Mouse (Mus musculus): ENCODE data around the gene Gm27021. TPM values are rescaled to one million over a fixed set of nuclear protein-coding genes. Genes with fewer than 3 reads are reported as not detected.

Gm27021 gene
- total and polyA plus RNA-seq, 3 experiments, result 0.21 to 0.54 TPM; not detected in 1

DNA sequence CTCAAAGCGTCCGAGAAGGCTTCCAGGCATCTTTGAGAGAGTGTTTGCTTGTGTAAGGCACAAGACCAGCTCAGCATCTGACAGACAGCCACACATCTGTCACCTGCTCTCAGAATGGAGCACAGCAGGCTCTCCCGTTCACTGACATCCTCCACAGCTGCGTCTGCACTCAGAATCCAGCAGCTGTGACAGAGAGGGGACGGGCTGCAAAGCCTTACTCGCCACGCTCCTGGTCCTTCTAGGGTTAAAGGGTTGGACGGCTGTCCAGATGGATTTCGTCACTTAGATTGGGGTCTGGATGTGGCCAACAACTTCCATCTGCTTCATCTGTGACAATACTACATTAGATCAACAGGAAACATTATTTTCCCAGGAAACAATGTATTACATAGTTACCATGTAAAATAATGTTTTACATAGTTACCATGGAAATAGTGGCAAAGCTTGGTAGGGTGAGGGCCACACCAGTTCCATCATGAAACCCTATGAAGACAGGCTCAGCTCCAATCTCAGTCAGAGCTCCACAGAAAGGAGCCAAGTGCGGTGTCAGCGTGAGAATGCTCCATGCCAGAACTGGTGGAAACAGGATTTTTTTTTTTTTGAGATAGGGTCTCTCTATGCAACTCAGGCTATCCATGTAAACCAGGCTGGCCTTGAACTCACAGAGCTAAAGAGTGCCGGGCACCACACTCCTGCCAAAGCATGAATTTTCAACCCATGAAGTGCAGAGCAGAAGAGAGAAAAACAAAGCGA, 28.7 kb upstream of the Gm27021 start:
- DNase-seq (ENCODE audit: low read depth, low spot score), result no peak
- Histone ChIP-seq H3K4me1 (ENCODE audit: control insufficient read depth in 1 of 2, insufficient read depth in 2 of 2, low read length in 2 of 2) (no peaks in the 10 kb centered on the region), H3K27ac (ENCODE audit: control insufficient read depth, low read depth, low read length) (no peak overlapping the region), H3K79me2 (ENCODE audit: control insufficient read depth, insufficient read depth, low read length, poor library complexity) (no peaks in the 10 kb centered on the region), H3K36me3 (ENCODE audit: control insufficient read depth in 1 of 2, insufficient read depth in 2 of 2, low read length in 2 of 2) (no peaks in the 10 kb centered on the region), H3K4me3 (ENCODE audit: control insufficient read depth in 1 of 2, insufficient read depth in 1 of 2, low read depth in 2 of 2, low read length in 2 of 2) (no peak overlapping the region), H3K9ac (ENCODE audit: control insufficient read depth, low read depth, low read length, poor library complexity, severe bottlenecking) (no peak overlapping the region), H3K27me3 (ENCODE audit: control insufficient read depth in 1 of 2, insufficient read depth in 2 of 2, low read length in 2 of 2) (no peaks in the 10 kb centered on the region), H3K9me3 (replicated peaks; ENCODE audit: insufficient read depth, low read length) (no peaks in the 10 kb centered on the region)
- TF ChIP-seq POLR2A (IDR thresholded peaks at IDR 0.05; ENCODE audit: control insufficient read depth in 1 of 2, insufficient read depth in 1 of 2, low read depth in 1 of 2, low read length in 2 of 2, poor library complexity in 1 of 2), result no peak
- no peak for TF ChIP-seq NRF1 (IDR thresholded peaks at IDR 0.05; ENCODE audit: insufficient read depth, low read depth, low read length, poor library complexity, severe bottlenecking)

DNA sequence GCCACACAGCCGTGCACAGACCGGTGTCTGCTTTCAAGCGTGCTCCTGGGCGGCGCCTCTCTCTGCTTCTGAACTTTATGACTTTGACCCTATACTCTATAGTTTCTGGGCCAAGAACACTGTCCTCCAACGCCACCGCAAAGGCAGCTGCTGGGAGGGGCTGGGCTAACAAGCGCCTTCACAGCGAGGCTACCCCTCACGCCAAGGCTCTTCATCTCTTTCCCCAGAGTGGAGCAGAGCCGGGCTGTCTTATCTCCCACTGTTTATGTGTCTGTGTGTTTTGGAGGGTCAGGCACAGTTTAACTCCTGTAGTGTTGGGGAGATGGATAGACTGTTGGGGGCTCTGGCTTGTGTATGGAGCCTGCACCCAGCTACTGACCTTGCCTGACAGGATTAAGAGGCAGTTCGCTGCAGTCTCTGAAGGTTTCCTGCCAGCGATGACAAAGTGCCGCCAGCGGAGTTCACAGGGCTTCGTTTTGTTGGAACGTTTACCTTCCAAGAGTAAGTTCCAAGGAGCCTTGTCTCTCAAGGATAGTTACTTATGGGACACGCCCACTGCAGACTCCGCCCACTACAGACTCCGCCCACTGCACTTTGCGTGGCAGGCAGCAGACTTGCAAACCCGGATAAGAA, 26.1 kb upstream of the Gm27021 start:
- H3K9me3 ChIP-seq (replicated peaks; ENCODE audit: insufficient read depth, low read length), result no peaks in the 10 kb centered on the region
- H3K27ac ChIP-seq (ENCODE audit: control insufficient read depth, low read depth, low read length), result no peak overlapping the region
- H3K9ac ChIP-seq (ENCODE audit: control insufficient read depth, low read depth, low read length, poor library complexity, severe bottlenecking), result no peak overlapping the region
- no peaks in the 10 kb centered on the region for H3K4me1 ChIP-seq (ENCODE audit: control insufficient read depth in 1 of 2, insufficient read depth in 2 of 2, low read length in 2 of 2)
- TF ChIP-seq CTCF (IDR thresholded peaks at IDR 0.05 in 2 of 3, conservative IDR thresholded peaks at IDR 0.05 in 1 of 3; ENCODE audit: control insufficient read depth in 1 of 3, insufficient read depth in 1 of 3, low read depth in 2 of 3, low read length in 3 of 3, poor library complexity in 1 of 3, severe bottlenecking in 1 of 3) (no peak), MYC (IDR thresholded peaks at IDR 0.05; ENCODE audit: low read depth, low read length) (no peak), ELF1 (IDR thresholded peaks at IDR 0.05; ENCODE audit: low read depth, low read length) (no peak), CHD1 (IDR thresholded peaks at IDR 0.05; ENCODE audit: low read depth, low read length) (no peak), GABPA (IDR thresholded peaks at IDR 0.05; ENCODE audit: low read depth, low read length) (no peak), EP300 (IDR thresholded peaks at IDR 0.05; ENCODE audit: low read depth in 1 of 2, low read length in 2 of 2) (no peak), TCF12 (IDR thresholded peaks at IDR 0.05; ENCODE audit: low read depth, low read length) (no peak), MXI1 (IDR thresholded peaks at IDR 0.05; ENCODE audit: low read depth, low read length) (no peak), BHLHE40 (IDR thresholded peaks at IDR 0.05; ENCODE audit: borderline replicate concordance, low read depth, low read length) (no peak), UBTF (IDR thresholded peaks at IDR 0.05; ENCODE audit: borderline replicate concordance, insufficient read depth, low read depth, low read length) (no peak), USF2 (IDR thresholded peaks at IDR 0.05; ENCODE audit: borderline replicate concordance in 1 of 2, insufficient read depth in 1 of 2, low read depth in 1 of 2, low read length in 2 of 2) (no peak), ZKSCAN1 (IDR thresholded peaks at IDR 0.05; ENCODE audit: low read depth, low read length) (no peak), USF1 (IDR thresholded peaks at IDR 0.05; ENCODE audit: low read depth, low read length) (no peak), POLR2A (IDR thresholded peaks at IDR 0.05; ENCODE audit: control insufficient read depth in 1 of 2, insufficient read depth in 1 of 2, low read depth in 1 of 2, low read length in 2 of 2, poor library complexity in 1 of 2) (no peak), NRF1 (IDR thresholded peaks at IDR 0.05; ENCODE audit: insufficient read depth, low read depth, low read length, poor library complexity, severe bottlenecking) (no peak), RAD21 (IDR thresholded peaks at IDR 0.05; ENCODE audit: low read depth, low read length) (no peak), ETS1 (IDR thresholded peaks at IDR 0.05; ENCODE audit: low read depth, low read length) (no peak), GATA1 (IDR thresholded peaks at IDR 0.05; ENCODE audit: low read depth, low read length) (no peak), POLR2AphosphoS5 (IDR thresholded peaks at IDR 0.05; ENCODE audit: borderline replicate concordance, low read depth, low read length) (no peak)
- no peak for DNase-seq (ENCODE audit: low read depth, low spot score)
- no peak overlapping the region for H3K4me3 ChIP-seq (ENCODE audit: control insufficient read depth in 1 of 2, insufficient read depth in 1 of 2, low read depth in 2 of 2, low read length in 2 of 2)
- H3K27me3 ChIP-seq (ENCODE audit: control insufficient read depth in 1 of 2, insufficient read depth in 2 of 2, low read length in 2 of 2), result no peaks in the 10 kb centered on the region
- no peaks in the 10 kb centered on the region for H3K36me3 ChIP-seq (ENCODE audit: control insufficient read depth in 1 of 2, insufficient read depth in 2 of 2, low read length in 2 of 2)
- H3K79me2 ChIP-seq (ENCODE audit: control insufficient read depth, insufficient read depth, low read length, poor library complexity), result no peaks in the 10 kb centered on the region

Measured in MEL (cell line).